Mouse (Mus musculus): ENCODE results near the gene Tmem163.

GRCm38 (mm10) chr1:127577083-127577482, 102.3 kb downstream of the Tmem163 start:
- TF ChIP-seq USF1 (IDR thresholded peaks at IDR 0.05; ENCODE audit: low read depth): no peak
- TF ChIP-seq POLR2A (IDR thresholded peaks at IDR 0.05; ENCODE audit: insufficient read length, low read depth): no peak
- no peak for TF ChIP-seq MYOG (IDR thresholded peaks at IDR 0.05; ENCODE audit: control insufficient read depth in 1 of 3, insufficient read depth in 1 of 3, insufficient read length in 2 of 3, low read depth in 2 of 3)
- no peak for TF ChIP-seq E2F4 (IDR thresholded peaks at IDR 0.05; ENCODE audit: insufficient read depth)
- no peak for TF ChIP-seq POLR2AphosphoS2 (IDR thresholded peaks at IDR 0.05; ENCODE audit: insufficient read length, low read depth)
